18 mouse cellular contexts compared by ENCODE assay signal in genomic region chr6:89157501-89157900, GRCm38 (mm10).
"Had no signal": no experiment of that assay in that cellular context is flagged by ENCODE, and none has a peak within 500 bp of the region (broad histone marks: within the 10 kb centered on the region; RNA-seq: fewer than 3 reads in every experiment).

No protein-coding gene starts in this region.

- H3K9me3 ChIP-seq: kidney, embryonic 15.5 days; limb, embryonic 15.5 days; stomach, embryonic 15.5 days had no signal

- H3K4me3 ChIP-seq: kidney, embryonic 15.5 days; limb, embryonic 12.5 days; limb, embryonic 15.5 days; liver, embryonic 13.5 days; stomach, embryonic 15.5 days had no signal

- DNase-seq: kidney, adult 8-10 months; kidney, postnatal 10 days; kidney, postnatal 36 days; left cerebral cortex, postnatal 4 days; liver, embryonic 13.5 days; lung, adult 2 months; lung, postnatal 14 days; lung, postnatal 4 days; midbrain, embryonic 14.5 days; right cerebral cortex, adult 18-20 months; right cerebral cortex, postnatal 14 days; spleen, adult 18-20 months; thymus, postnatal 25 days had no signal

- H3K4me1 ChIP-seq: kidney, embryonic 15.5 days; limb, embryonic 15.5 days; liver, embryonic 13.5 days; stomach, embryonic 15.5 days had no signal

- H3K9ac ChIP-seq: kidney, embryonic 15.5 days; limb, embryonic 12.5 days; limb, embryonic 15.5 days; liver, embryonic 13.5 days; stomach, embryonic 15.5 days had no signal

- H3K4me2 ChIP-seq: kidney, embryonic 15.5 days; limb, embryonic 12.5 days; limb, embryonic 15.5 days; liver, embryonic 13.5 days; midbrain, embryonic 11.5 days; stomach, embryonic 15.5 days had no signal

- H3K36me3 ChIP-seq: kidney, embryonic 15.5 days; limb, embryonic 12.5 days; limb, embryonic 15.5 days; liver, embryonic 13.5 days; stomach, embryonic 15.5 days had no signal

- H3K27me3 ChIP-seq: kidney, embryonic 15.5 days; limb, embryonic 12.5 days; limb, embryonic 15.5 days; liver, embryonic 13.5 days; stomach, embryonic 15.5 days had no signal

- H3K27ac ChIP-seq: kidney, embryonic 15.5 days; limb, embryonic 12.5 days; limb, embryonic 15.5 days; liver, embryonic 13.5 days; stomach, embryonic 15.5 days had no signal
